Mouse (Mus musculus) embryonic stem cell, embryonic (primary cell): ENCODE data around the gene Bcr.

Source experiments
- CTCF ChIA-PET, 4 experiments: fragments of 300-600 bp in 2 of 4; fragments of 350-600 bp in 2 of 4; sonication (Branson Sonifier 250); formaldehyde crosslinking; loops; one replicate each; lab custom pipeline; 2022; ENCODE audit warnings: inconsistent platforms in 2 of 4; lab: Charles Lee
- POLR2A ChIA-PET, 4 experiments: fragments of 300-600 bp in 2 of 4; fragments of 350-600 bp in 2 of 4; sonication (Branson Sonifier 250); formaldehyde crosslinking; loops; one replicate each; lab custom pipeline; 2022; ENCODE audit warnings: antibody characterized with exemption in 4 of 4, inconsistent platforms in 1 of 4; lab: Charles Lee

Gene Bcr

DNA sequence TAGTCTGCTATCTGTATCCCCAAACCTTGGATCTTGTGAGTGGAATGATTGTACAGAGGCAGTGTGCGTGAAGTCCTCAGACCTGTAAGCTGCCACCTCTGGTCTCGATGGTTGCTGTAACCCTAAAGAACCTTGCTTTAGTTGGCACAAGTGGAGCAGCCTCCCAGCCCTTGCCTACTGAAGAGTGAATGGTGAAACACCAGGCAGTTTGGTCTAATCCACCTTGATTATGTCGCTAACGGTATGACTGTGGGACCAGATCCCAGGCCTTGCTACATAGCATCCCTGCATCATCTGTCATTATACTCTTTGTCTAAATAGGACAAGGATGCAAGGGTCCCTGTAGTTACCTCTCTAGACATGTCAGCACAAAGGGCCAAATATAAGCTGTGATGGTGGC, 106.2 kb downstream of the Bcr start:
- ChIA-PET POLR2A (no interaction called here), CTCF (interaction anchor here in 1 of 4 experiments (0.7 kb wide), 1 partner anchor 25 kb away, joined by 3 read pairs; no protein-coding TSS in a partner anchor)

DNA sequence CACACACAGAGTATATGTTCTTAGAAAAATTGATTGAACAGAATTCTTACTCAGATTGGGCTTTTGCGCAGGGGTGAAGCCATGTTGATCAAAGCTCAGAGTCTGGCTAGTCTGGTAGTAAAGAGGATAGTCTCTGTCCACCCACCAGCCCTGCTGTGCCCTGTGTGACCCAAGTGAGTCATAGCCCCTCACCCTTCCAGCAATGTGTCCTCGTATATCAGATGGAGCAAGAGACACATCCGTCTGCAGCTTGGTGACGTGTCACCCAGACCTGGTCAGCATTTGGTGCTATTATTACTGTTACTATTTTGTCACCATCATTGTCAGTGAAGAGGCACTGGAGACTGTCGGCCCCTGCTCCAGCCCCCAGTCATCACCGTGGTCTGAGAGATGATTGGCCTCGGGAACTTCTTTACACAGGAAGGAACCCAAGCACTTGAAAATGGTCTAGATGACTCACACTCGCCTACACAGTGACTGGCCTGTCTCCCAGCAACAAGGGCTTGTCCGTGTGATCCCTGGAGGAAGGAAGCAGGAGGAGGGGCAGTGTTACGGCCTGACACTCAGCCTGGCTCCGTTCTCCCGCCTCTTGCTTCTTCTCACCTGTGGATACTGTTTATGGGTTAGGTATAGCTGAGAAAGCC, 109.9 kb downstream of the Bcr start:
- ChIA-PET CTCF (interaction anchor here in 3 of 4 experiments (0.6 to 1.1 kb wide), 3 partner anchors 9 to 707 kb away, joined by 3 read pairs; no protein-coding TSS in a partner anchor), POLR2A (no interaction called here)

DNA sequence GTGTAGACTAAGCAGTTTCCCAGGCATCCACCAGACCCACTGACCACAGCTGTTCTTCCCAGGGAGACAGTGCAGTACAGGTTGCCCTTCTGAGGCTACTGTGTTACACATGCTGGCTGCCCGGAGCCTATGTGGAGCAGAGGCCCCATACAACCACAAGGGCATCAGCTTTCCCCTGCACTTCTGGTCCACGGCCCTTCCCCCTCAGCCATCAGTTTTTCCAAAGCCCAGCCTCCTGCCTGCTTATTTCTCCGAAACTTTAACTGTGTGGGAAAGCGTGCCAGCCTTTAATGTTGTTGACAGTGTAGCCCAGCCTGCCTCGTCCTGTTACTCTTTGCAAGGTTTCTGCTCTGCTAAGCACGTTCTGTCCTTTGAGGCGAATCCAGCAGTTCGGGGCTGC, 112.7 kb downstream of the Bcr start:
- POLR2A ChIA-PET = interaction anchor here in 2 of 4 experiments (0.6 to 1.5 kb wide), 2 partner anchors 13 to 257 kb away, joined by 3 to 5 read pairs; no protein-coding TSS in a partner anchor
- CTCF ChIA-PET = interaction anchor here in 3 of 4 experiments (1.0 to 2.5 kb wide), 5 partner anchors 9 to 238 kb away, joined by 3 to 10 read pairs (median 6); no protein-coding TSS in a partner anchor

DNA sequence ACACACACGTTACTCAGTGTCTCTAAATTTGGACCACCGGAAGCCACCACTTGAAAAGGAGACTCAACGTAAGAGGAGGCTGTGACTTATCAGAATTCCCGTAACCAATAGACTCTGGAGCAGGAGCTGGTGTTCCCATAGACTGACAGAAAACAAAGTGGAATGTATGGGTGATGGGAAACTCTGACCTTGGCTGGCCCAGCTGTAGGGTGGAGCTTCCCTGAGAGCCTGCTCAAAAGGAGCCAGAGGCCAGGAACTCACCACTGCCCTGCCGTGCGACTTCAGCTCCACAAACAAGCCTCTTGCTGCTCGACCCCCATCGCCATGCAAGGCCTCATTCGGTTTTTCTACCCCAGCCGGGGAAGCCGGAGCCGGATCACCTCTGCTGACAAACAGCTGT, 113.3 kb downstream of the Bcr start:
- POLR2A ChIA-PET = interaction anchor here in 3 of 4 experiments (0.6 to 1.5 kb wide), 5 partner anchors 9 to 256 kb away, joined by 3 to 5 read pairs (median 3); no protein-coding TSS in a partner anchor
- CTCF ChIA-PET = interaction anchor here in 3 of 4 experiments (1.0 to 2.5 kb wide), 6 partner anchors 8 to 239 kb away, joined by 3 to 10 read pairs (median 4); no protein-coding TSS in a partner anchor

DNA sequence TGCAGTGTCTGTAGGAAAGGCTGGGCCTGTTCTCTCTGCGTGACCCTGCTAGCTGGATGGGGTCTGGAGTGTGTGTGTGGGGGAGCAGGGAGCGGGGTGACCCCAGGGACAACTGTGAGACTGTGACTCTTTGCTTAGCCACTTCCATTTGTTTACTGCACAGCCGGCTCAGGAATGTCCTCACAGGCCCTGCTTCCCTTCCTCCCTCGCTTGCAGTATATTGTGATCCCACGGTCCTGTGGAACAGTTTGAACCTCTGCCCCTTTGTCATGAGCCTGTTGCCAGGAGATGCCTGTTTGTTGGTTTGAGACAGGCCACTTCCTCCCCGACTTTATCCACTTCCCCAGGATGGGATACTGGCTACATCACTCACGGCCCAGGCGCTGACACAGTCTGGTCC, 116.1 kb downstream of the Bcr start:
- CTCF ChIA-PET = interaction anchor here in 1 of 4 experiments (0.6 kb wide), 1 partner anchor 32 kb away, joined by 5 read pairs; no protein-coding TSS in a partner anchor
- POLR2A ChIA-PET = no interaction called here

DNA sequence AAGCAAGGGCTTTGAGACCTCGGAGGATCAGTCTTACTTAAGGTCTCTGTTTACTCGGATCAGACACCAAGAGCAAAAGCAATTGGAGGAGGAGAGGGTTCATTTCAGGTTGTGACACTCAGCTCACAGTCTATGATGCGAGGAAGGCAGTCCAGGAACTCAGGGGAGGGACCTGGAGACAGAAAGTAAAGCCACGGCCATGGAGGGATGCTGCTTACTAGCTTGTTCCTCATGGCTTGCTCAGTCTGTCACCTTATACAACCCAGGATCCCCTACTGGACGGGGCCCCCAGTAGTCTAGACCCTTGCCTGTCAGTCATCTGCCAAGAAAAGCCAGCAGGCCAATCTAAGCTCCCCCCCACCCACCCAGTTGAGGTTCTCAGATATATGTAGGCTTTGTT, 118.5 kb downstream of the Bcr start:
- ChIA-PET POLR2A (interaction anchor here in 2 of 4 experiments (0.6 to 1.4 kb wide), 3 partner anchors 11 to 46 kb away, joined by 3 to 4 read pairs (median 3); no protein-coding TSS in a partner anchor), CTCF (interaction anchor here in 2 of 4 experiments (0.5 to 2.2 kb wide), 4 partner anchors 12 to 76 kb away, joined by 3 to 8 read pairs (median 5); no protein-coding TSS in a partner anchor)

DNA sequence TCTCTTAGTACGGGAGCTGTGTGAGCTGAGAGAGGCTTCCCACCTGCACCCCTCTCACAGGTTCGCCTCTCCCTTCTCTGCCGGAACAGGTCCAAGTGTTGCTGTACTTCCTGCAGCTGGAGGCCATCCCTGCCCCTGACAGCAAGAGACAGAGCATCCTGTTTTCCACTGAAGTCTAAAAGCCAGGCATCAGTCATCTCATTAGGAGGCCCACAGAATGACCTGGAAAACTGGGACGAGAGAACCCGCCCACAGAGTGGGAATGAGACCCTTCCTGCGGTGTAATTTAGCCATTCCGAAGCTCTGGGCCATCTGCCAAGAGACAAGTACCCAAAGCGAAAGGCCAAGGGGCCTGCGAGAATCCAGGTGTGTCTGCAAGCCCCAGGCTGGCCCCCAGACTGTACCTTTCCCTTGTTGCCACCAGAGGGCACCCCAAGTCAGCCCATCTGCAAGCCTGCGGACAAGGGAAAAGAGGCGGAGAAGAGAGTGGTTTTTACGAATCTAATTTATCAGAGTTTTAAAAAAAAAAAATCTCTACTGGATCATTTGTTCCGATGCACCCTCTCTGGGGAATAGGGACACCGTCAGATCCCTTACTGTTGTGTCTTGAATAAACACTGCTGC, 121.9 kb downstream of the Bcr start:
- ChIA-PET POLR2A (interaction anchor here in 2 of 4 experiments (1.0 to 1.2 kb wide), 2 partner anchors 9 to 224 kb away, joined by 3 read pairs; no protein-coding TSS in a partner anchor), CTCF (interaction anchor here in 3 of 4 experiments (0.6 to 3.8 kb wide), 16 partner anchors 9 to 261 kb away, joined by 3 to 24 read pairs (median 4); partner anchors contain the start of gene Specc1l (in 1 of the 3))

DNA sequence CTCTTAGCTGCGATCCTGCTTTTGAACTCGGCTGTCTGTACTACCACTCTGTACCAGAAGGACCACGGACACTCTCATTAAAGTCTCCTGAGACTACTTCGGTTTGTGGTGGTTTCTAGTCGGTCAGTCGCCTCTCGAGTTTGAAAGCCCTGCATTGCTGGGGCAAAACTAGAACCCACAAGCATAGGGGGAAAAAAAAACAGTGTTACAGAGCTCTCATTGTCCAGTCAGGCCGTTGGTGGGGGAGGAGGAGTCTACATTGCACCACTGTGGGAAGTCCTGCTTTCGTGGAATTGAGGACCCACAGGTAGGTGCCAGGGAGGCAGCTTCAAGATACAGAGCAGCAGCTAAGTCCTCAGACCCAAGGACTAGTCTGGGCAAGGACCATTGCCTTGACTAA, 124.4 kb downstream of the Bcr start:
- ChIA-PET POLR2A (interaction anchor here in 3 of 4 experiments (0.6 to 1.3 kb wide), 7 partner anchors 11 to 976 kb away, joined by 3 to 10 read pairs (median 3); no protein-coding TSS in a partner anchor), CTCF (interaction anchor here in 3 of 4 experiments (0.6 to 1.4 kb wide), 4 partner anchors 24 to 250 kb away, joined by 3 to 18 read pairs (median 5); no protein-coding TSS in a partner anchor)

DNA sequence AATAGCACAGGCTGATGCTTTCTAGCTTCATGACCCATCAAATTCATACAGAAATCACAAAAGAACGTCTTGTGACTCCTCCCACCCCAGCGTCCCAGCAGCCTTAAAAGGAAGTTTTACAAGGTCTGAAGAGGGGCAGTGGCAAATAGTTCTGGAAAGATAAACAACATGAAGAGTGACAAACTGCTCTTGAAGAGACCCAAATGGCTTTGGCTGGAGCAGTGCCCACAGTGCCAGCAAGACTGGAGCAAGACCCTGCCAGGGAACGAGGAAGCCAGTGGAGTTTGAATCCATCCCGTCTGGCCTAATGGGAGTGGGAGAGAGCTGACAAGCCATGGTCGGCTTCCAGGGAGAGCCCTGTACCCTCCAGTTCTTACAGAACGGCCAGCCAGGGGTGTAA, 126.2 kb downstream of the Bcr start:
- POLR2A ChIA-PET = interaction anchor here in 2 of 4 experiments (0.9 to 1.6 kb wide), 3 partner anchors 13 to 25 kb away, joined by 3 read pairs; partner anchors contain the start of gene Specc1l (in 1 of the 2)
- CTCF ChIA-PET = interaction anchor here in 1 of 4 experiments (0.6 kb wide), 1 partner anchor 253 kb away, joined by 3 read pairs; no protein-coding TSS in a partner anchor

DNA sequence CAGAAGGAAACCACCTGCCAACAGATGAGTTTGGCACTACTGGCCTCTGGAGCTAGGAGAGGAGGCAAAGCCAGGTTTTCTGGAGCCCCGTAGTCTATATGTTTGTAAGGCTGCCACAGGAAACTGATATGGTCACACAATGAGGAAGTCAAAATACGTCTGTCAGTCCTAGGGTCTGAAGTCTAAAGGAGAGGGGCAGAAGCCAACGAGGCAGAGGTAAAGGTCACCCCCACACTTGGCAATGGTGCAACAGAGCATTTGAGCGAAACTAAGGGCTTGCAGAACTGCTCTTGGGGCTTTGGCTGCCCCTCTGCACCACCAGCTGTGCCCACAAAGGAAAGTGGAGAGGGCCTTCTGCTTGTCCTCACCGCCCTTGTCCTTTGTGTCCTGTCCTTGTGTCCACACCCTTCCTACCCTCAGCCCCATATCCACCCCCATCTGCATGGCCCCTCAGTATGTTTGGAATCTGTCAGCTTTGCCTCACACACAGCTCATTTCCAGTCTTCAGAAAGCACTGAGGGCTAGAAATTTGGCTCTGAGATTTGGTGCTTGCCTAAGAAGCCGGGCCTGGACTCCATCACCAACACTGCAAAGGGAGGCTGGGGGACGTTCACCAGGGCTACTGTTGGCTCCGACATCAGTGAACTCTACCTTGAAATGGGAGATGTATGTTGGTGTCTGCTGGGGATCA, 127.1 kb downstream of the Bcr start:
- ChIA-PET CTCF (no interaction called here), POLR2A (interaction anchor here in 2 of 4 experiments (1.1 to 1.6 kb wide), 2 partner anchors 14 to 24 kb away, joined by 3 read pairs; partner anchors contain the start of gene Specc1l (in 1 of the 2))

DNA sequence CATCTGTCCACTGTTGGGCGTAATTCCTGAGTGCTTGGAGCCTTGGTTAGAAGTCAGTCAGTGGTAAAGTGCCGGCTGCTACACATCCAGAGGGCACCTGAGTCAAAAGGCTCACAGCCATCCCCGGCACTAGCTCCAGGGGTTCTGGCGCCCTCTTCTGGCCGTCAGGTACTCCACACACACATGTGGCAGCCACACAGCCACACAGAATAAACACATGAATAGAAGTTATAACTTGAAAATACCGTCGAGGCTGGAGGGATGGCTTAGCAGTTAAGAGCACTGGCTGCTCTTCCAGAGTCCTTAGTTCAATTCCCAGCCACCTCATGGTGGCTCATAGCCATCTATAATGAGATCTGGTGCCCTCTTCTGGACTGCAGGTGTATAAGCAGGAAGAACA, 131.3 kb downstream of the Bcr start:
- POLR2A ChIA-PET = interaction anchor here in 2 of 4 experiments (1.1 to 1.4 kb wide), 4 partner anchors 9 to 231 kb away, joined by 3 to 4 read pairs (median 3); no protein-coding TSS in a partner anchor
- CTCF ChIA-PET = interaction anchor here (0.5 to 3.3 kb wide), 56 partner anchors 9 to 1689 kb away, joined by 3 to 24 read pairs (median 4); partner anchors contain the start of genes Specc1l (in 2 of the 4) and Gnaz (in 1 of the 4)

DNA sequence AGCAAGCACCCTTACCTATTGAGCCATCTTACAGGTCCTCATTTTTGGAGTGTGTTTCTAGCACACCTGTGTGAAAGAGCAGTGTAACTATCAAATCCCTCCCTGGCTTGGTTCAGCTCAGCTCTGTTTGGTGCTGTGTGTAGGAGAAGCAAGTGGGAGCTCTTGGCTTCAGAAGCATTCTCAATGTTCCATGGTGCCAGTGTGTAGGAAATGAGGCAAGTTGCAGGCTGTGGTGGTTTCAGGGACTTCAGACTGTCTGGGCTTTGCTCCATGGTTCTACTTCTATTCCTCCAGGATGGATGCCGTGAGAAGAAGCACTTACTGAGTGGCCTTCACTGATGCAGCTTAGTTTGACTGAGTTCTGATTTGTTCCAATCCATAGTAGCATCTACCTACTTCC, 137.4 kb downstream of the Bcr start:
- ChIA-PET CTCF (no interaction called here), POLR2A (interaction anchor here in 1 of 4 experiments (0.7 kb wide), 1 partner anchor 53 kb away, joined by 4 read pairs; no protein-coding TSS in a partner anchor)

DNA sequence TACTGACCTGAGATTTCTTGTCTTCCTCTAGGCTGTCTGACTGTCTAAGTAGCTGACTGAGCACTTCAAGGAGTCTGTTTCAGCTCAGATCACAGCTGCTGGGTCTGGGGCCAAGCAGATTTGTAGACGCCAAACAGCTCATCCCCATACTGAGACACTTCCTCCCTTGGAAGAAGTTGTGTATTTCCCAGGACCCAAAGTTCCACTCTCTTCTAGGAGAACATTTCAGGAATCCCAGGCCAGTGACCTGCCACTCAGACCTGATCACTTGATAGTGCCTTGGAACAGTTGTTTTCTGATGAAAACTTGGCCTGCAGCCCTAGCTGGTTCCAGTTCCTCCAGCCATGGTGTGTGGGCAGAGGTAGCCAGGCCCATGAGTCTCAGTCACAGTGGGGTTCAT, 140.3 kb downstream of the Bcr start:
- POLR2A ChIA-PET = interaction anchor here in 2 of 4 experiments (0.8 to 2.0 kb wide), 4 partner anchors 9 to 163 kb away, joined by 3 to 5 read pairs (median 4); partner anchors contain the start of gene Specc1l (in 1 of the 2)
- CTCF ChIA-PET = interaction anchor here (0.5 to 3.1 kb wide), 5 partner anchors 8 to 60 kb away, joined by 3 to 21 read pairs (median 5); no protein-coding TSS in a partner anchor

DNA sequence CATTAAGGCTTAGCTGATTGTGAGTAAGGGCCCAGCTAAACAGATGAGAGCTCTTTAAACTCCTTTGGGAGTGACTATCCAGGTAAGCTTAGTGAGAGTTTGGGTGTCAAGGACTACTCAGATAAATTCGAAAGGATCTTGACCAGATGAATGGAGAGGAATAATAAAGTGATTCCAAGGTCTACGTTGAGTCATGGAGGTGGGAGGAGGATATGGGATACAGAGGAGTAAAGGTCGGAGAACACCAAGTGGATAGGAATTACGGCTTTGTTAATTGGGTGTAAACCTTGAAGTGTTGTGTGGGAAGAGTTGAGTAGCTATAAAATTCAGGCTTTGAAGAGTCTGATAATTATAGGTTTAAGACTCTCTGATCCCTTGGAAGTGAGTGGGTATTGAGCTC, 145.8 kb downstream of the Bcr start:
- ChIA-PET CTCF (interaction anchor here in 3 of 4 experiments (0.6 to 1.8 kb wide), 5 partner anchors 13 to 281 kb away, joined by 3 to 8 read pairs (median 3); no protein-coding TSS in a partner anchor), POLR2A (interaction anchor here in 2 of 4 experiments (0.8 to 1.1 kb wide), 4 partner anchors 11 to 229 kb away, joined by 3 to 4 read pairs (median 3); no protein-coding TSS in a partner anchor)

DNA sequence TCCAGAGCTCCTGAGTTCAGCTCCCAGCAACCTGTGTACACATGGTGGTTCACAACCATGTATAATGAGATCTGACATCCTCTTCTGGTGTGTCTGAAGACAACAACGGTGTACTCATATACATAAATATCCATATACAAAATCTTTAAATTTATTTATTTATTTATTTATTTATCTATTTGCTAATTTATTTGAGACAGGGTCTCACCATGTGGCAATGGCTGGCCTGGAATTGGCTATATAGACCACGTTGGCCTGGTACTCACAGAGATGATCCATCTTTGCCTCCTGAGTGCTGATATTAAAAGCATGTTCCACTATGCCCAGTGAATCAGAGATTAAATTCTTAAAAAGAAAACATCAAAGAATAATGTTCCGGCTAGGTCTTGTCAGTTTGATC, 150.4 kb downstream of the Bcr start:
- ChIA-PET CTCF (interaction anchor here in 1 of 4 experiments (1.3 kb wide), 1 partner anchor 29 kb away, joined by 3 read pairs; no protein-coding TSS in a partner anchor), POLR2A (interaction anchor here in 3 of 4 experiments (1.1 to 2.0 kb wide), 5 partner anchors 8 to 57 kb away, joined by 3 to 9 read pairs (median 6); no protein-coding TSS in a partner anchor)

DNA sequence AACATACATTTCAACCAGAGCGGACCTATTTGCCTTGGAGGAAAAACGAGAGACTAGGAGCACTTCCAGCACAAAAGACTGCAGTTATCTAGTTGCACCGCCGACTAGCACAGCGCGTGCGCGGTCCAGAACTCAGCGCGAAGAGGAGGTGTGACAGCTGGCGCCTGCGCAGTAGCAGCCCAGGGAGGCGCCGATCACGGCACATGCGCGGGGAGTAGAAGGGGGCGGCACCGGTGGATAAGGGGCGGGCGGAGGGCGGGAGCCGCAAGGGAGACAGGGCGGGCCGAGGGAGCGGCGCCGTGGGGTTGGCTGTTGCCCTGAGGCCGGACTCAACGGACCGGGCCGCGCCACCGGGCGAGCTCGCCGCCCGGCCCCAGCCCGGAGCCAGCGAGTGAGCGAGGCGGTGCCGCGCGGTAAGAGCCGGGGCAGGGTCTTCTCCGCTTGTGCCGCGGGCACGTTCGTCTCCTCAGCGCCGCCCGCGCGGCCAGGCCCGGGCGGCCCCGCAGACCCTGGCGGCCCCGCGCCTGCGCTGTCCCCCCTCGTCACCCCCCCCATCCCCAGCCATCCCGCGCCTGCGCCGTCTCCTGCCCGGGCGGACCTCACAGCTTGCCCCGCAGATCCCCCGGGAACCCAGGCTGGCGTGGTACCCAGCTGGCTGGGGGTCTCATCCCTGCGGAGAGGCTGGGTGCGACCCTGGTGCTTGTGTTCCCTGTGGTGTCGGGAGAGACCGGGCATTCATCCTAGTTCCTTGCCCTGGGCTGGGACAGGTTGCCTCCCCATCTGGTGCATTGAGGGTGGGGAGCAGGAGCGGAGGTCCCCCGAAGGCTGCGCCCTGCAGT, 151.6 kb downstream of the Bcr start, which contains the start of gene Specc1l:
TSS of gene Specc1l (plus strand) at position 267 of the 839 bp plus-strand sequence.
- ChIA-PET POLR2A (interaction anchor here in 3 of 4 experiments (0.5 to 2.0 kb wide), 26 partner anchors 9 to 1929 kb away, joined by 3 to 9 read pairs (median 3); partner anchors contain the start of gene Bcr (in 1 of the 3)), CTCF (interaction anchor here in 2 of 4 experiments (0.5 to 1.4 kb wide), 9 partner anchors 20 to 795 kb away, joined by 3 to 8 read pairs (median 4); no protein-coding TSS in a partner anchor)
